Mouse (Mus musculus): ENCODE measurements around the gene Myo1a.

DNA sequence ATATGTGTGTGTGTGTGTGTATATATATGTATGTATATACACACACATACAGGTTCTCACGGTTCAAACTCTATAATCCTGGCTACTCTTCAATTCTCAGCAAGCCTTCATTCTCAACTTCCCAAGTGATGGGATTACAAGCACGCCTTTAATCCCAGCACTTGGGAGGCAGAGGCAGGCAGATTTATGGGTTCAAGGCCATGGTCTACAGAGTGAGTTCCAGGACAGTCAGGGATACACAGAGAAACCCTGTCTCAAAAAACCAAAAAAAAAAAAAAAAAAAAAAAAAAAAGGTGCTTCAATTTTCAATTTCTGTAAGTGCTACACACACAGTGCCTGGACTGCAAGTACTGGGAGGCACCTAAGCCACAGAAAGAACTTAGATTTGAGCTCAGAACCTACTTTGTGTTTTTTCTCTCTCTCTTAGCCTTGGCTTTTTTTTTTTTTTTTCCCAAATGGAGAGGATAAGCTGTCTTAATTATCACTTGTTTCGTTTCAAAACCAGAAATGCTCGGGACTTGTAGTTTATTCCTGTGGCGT, 29.0 kb upstream of the Myo1a start:
- no peak for TF ChIP-seq POLR2A (IDR thresholded peaks at IDR 0.05; ENCODE audit: borderline replicate concordance, control insufficient read depth, low read depth, low read length)
- no peak for TF ChIP-seq CTCF (IDR thresholded peaks at IDR 0.05; ENCODE audit: control insufficient read depth, insufficient read depth, low read length)
